8 mouse cellular contexts compared by ENCODE assay signal in genomic region chr4:136742677-136743076, GRCm38 (mm10).
DNase-seq lines count a peak whose midpoint lies in the region; ATAC-seq lines count a peak whose summit lies in the region.

No protein-coding gene starts in this region.

- H3K27me3 ChIP-seq in midbrain, embryonic 16.5 days (ENCODE audit: control insufficient read depth, insufficient read depth, low read depth, low read length): no peaks in the 10 kb centered on the region

- H3K4me1 ChIP-seq in midbrain, embryonic 16.5 days (ENCODE audit: control insufficient read depth, insufficient read depth, low read length): peaks cover 37% of the 10 kb centered on the region

- intact Hi-C loops in heart, postnatal 10 days (cut with DNase I): no loop called here

- no peak overlapping the region for H3K4me3 ChIP-seq in midbrain, embryonic 16.5 days (ENCODE audit: low read depth, low read length)

- peak; percentile 34 for DNase-seq in cerebellum, adult 11 months
- DNase-seq in cerebellum, postnatal 36 days: peak; percentile 37 to 53
- DNase-seq in heart, postnatal 10 days: peak; percentile 84 to 88
- DNase-seq in kidney, postnatal 10 days: peak; percentile 90
- DNase-seq in Muller cell, postnatal 12 days (ENCODE audit: inconsistent ontology term): no peak
- DNase-seq in B cell, adult 2 months: no peak

- H3K36me3 ChIP-seq in midbrain, embryonic 16.5 days (ENCODE audit: control insufficient read depth, insufficient read depth, low read length): no peaks in the 10 kb centered on the region

- ATAC-seq in cerebellum, adult (ENCODE audit: insufficient number of reproducible peaks, low FRiP score, low TSS enrichment): no peak
- ATAC-seq in midbrain, embryonic 16.5 days: peak; percentile 44

- WGBS in midbrain, embryonic 16.5 days: 2% methylated on average over 5 of the region's 5 CpGs

- no peaks in the 10 kb centered on the region for H3K9me3 ChIP-seq in midbrain, embryonic 16.5 days (replicated peaks; ENCODE audit: control insufficient read depth, low read length, poor library complexity, severe bottlenecking)

- H3K27ac ChIP-seq in midbrain, embryonic 16.5 days (ENCODE audit: low read length): peak overlapping the region; percentile 56

- H3K4me2 ChIP-seq in midbrain, embryonic 16.5 days (ENCODE audit: low read length): no peak overlapping the region

- H3K9ac ChIP-seq in midbrain, embryonic 16.5 days (ENCODE audit: low read depth, low read length): no peak overlapping the region

Comparison
In these comparisons a context has a peak if more than half of its experiments do, and no peak if none do; other contexts are left out.
1. DNase-seq: peak in cerebellum, adult 11 months (single experiment), cerebellum, postnatal 36 days (2 of 2), heart, postnatal 10 days (2 of 2) and kidney, postnatal 10 days (single experiment); none in Muller cell, postnatal 12 days (single experiment) and B cell, adult 2 months (0 of 2).